Mouse (Mus musculus): ENCODE results near the gene Tat. TPM values are rescaled to one million over a fixed set of nuclear protein-coding genes. Genes with fewer than 3 reads are reported as not detected.

Gene Tat
- polyA plus RNA-seq, 1 experiment from 2014 or later: not detected

DNA sequence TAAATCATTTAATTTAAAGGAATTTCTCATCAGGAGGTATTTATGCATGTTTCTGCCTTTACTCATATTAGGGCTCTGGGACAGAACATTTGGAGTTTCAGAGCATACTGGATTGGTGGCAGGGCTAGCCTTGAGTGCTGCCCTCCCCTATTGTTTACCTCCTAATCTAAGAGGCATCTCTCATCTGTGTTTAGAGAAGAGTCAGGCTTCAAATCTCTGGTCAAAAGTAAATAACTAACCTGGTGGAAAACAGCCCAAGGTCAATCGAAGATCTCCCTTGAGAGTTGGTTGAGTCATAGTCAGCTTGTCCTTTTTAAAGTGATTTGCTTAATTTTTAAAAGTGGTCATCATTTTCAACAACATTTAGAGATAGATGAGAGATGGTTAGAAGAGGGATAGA is 2.7 kb downstream of the Tat start:
- no peak for ATAC-seq
- Histone ChIP-seq H3K4me2 (ENCODE audit: low read length) (no peak overlapping the region), H3K4me3 (ENCODE audit: low read depth, low read length) (no peak overlapping the region), H3K36me3 (ENCODE audit: control insufficient read depth, insufficient read depth, low read length) (no peaks in the 10 kb centered on the region), H3K27ac (ENCODE audit: low read length) (no peak overlapping the region), H3K27me3 (ENCODE audit: control insufficient read depth, insufficient read depth, low read depth, low read length) (no peaks in the 10 kb centered on the region), H3K9me3 (replicated peaks; ENCODE audit: control insufficient read depth, low read length, poor library complexity, severe bottlenecking) (no peaks in the 10 kb centered on the region), H3K4me1 (ENCODE audit: control insufficient read depth, insufficient read depth, low read length) (no peaks in the 10 kb centered on the region), H3K9ac (ENCODE audit: low read depth, low read length) (no peak overlapping the region)
- WGBS: 80% methylated on average over 1 of the region's 1 CpGs

- no peaks in the 10 kb centered on the region for H3K36me3 ChIP-seq (ENCODE audit: control insufficient read depth, insufficient read depth, low read length)
- no peaks in the 10 kb centered on the region for H3K9me3 ChIP-seq (replicated peaks; ENCODE audit: control insufficient read depth, low read length, poor library complexity, severe bottlenecking)
- no peak overlapping the region for H3K27ac ChIP-seq (ENCODE audit: low read length)
- no peaks in the 10 kb centered on the region for H3K27me3 ChIP-seq (ENCODE audit: control insufficient read depth, insufficient read depth, low read depth, low read length)
- no peak overlapping the region for H3K9ac ChIP-seq (ENCODE audit: low read depth, low read length)
- no peak overlapping the region for H3K4me3 ChIP-seq (ENCODE audit: low read depth, low read length)
- H3K4me2 ChIP-seq (ENCODE audit: low read length): no peak overlapping the region
- no peak for ATAC-seq
- no peaks in the 10 kb centered on the region for H3K4me1 ChIP-seq (ENCODE audit: control insufficient read depth, insufficient read depth, low read length)
- 91% methylated on average over 9 of the region's 9 CpGs for WGBS
These were observed 7.1 kb downstream of the Tat start for GRCm38 (mm10) chr8:109997381-109997780.

DNA sequence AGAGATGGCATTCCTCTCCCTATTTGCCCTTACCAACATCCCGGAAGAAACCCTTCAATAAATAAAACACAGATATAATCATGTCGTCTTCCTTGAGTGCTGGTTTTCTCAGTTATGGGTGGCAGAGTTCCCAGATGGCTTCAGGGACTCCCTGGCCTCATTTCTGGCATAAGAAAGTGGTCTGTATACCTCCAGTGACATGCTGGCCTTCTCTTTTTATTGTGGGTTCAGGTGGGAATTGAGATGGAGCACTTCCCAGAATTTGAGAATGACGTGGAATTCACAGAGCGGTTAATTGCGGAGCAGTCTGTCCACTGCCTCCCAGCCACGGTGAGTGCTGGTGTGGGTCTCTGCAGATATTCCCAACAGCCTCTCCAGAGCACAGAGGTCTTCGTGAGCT is 7.8 kb downstream of the Tat start:
- WGBS: 79% methylated on average over 7 of the region's 7 CpGs
- Histone ChIP-seq H3K4me2 (ENCODE audit: low read length) (no peak overlapping the region), H3K4me1 (ENCODE audit: control insufficient read depth, insufficient read depth, low read length) (no peaks in the 10 kb centered on the region), H3K27ac (ENCODE audit: low read length) (no peak overlapping the region), H3K4me3 (ENCODE audit: low read depth, low read length) (no peak overlapping the region), H3K27me3 (ENCODE audit: control insufficient read depth, insufficient read depth, low read depth, low read length) (no peaks in the 10 kb centered on the region), H3K36me3 (ENCODE audit: control insufficient read depth, insufficient read depth, low read length) (no peaks in the 10 kb centered on the region), H3K9ac (ENCODE audit: low read depth, low read length) (no peak overlapping the region), H3K9me3 (replicated peaks; ENCODE audit: control insufficient read depth, low read length, poor library complexity, severe bottlenecking) (no peaks in the 10 kb centered on the region)
- no peak for ATAC-seq

DNA sequence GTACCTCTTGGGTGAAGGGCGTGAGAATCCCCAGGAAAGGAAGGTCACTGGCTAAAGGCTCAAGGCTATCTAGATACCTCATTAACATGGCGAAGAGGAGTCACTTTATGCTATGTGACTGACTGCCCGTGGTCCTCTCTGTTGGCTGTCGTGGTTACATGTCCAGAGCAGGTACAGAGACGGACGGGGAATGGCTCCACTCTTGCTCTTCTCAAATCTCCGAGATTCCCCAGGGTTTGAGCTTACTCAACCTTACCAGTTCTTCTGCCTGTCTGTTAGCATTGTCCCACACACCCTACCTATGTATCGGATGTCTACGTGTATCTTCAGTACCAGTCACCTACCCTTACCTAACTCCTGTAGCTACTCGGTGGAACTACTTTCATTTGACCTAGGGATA is 9.7 kb downstream of the Tat start:
- Histone ChIP-seq H3K36me3 (ENCODE audit: control insufficient read depth, insufficient read depth, low read length) (no peaks in the 10 kb centered on the region), H3K27me3 (ENCODE audit: control insufficient read depth, insufficient read depth, low read depth, low read length) (no peaks in the 10 kb centered on the region), H3K27ac (ENCODE audit: low read length) (no peak overlapping the region), H3K9me3 (replicated peaks; ENCODE audit: control insufficient read depth, low read length, poor library complexity, severe bottlenecking) (no peaks in the 10 kb centered on the region), H3K9ac (ENCODE audit: low read depth, low read length) (no peak overlapping the region), H3K4me1 (ENCODE audit: control insufficient read depth, insufficient read depth, low read length) (no peaks in the 10 kb centered on the region), H3K4me3 (ENCODE audit: low read depth, low read length) (no peak overlapping the region), H3K4me2 (ENCODE audit: low read length) (no peak overlapping the region)
- no peak for ATAC-seq
- 87% methylated on average over 10 of the region's 10 CpGs for WGBS

DNA sequence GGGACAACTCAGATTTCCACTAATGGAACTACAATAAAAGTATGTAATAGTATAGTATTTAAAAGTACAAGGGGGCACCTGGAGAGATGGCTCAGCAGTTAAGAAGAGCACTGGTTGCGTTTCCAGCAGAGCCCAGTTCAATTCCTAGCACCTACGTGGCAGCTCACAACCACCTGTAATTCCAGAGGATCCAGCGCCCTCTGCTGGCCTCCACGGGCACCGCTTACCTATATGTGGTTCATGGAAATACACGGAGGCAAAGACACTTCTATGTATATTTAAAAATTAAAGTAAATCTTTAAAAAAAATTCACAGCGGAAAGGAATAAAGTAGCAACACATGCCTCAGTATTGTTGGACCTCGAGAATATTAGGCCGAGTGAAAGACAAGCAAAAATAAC is 12.7 kb downstream of the Tat start:
- Histone ChIP-seq H3K9me3 (replicated peaks; ENCODE audit: control insufficient read depth, low read length, poor library complexity, severe bottlenecking) (no peaks in the 10 kb centered on the region), H3K4me3 (ENCODE audit: low read depth, low read length) (no peak overlapping the region), H3K27ac (ENCODE audit: low read length) (no peak overlapping the region), H3K4me2 (ENCODE audit: low read length) (no peak overlapping the region), H3K36me3 (ENCODE audit: control insufficient read depth, insufficient read depth, low read length) (no peaks in the 10 kb centered on the region), H3K9ac (ENCODE audit: low read depth, low read length) (no peak overlapping the region), H3K27me3 (ENCODE audit: control insufficient read depth, insufficient read depth, low read depth, low read length) (no peaks in the 10 kb centered on the region), H3K4me1 (ENCODE audit: control insufficient read depth, insufficient read depth, low read length) (peaks cover 7% of the 10 kb centered on the region)
- 34% methylated on average over 9 of the region's 9 CpGs for WGBS
- ATAC-seq: no peak

GRCm38 (mm10) chr8:110004300-110004699 is 14.1 kb downstream of the Tat start:
- no peaks in the 10 kb centered on the region for H3K27me3 ChIP-seq (ENCODE audit: control insufficient read depth, insufficient read depth, low read depth, low read length)
- ATAC-seq: no peak
- no peak overlapping the region for H3K9ac ChIP-seq (ENCODE audit: low read depth, low read length)
- WGBS: 77% methylated on average over 5 of the region's 5 CpGs
- no peak overlapping the region for H3K27ac ChIP-seq (ENCODE audit: low read length)
- no peaks in the 10 kb centered on the region for H3K36me3 ChIP-seq (ENCODE audit: control insufficient read depth, insufficient read depth, low read length)
- peaks cover 7% of the 10 kb centered on the region for H3K4me1 ChIP-seq (ENCODE audit: control insufficient read depth, insufficient read depth, low read length)
- H3K4me2 ChIP-seq (ENCODE audit: low read length): no peak overlapping the region
- H3K9me3 ChIP-seq (replicated peaks; ENCODE audit: control insufficient read depth, low read length, poor library complexity, severe bottlenecking): no peaks in the 10 kb centered on the region
- H3K4me3 ChIP-seq (ENCODE audit: low read depth, low read length): no peak overlapping the region

DNA sequence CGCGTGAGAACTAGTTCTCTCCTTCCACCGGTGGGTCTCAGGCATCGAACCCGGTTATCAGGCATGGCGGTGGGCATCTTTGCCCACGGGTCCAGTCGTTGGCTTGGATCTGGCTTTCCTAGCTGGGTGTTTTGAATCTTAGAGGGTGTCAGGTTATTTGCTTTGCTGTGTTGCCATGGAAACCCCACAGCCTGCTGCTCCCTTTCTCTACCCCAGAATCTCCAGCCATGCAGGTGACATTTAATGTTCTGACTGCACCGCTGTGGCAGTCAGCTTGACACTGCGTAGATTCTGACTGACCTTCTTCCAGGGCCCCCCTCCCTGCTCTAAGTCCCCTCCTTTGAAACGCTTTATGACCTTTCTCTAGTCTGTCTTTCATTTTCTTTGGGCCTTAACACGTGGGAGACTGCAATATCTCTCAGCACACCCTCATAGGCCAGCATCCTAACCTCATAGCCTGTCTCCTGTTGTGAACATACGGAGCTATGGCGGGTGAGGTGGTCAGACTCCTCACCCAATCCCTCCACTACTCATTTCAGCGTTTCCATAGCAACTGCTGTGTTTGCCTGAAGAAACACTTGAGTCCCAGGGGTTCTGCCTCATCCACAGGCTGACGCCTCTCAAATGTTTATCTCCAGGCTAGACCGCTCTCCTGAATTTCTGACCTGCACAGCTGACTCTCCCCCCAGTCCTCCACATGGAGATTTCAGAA is 16.2 kb downstream of the Tat start:
- H3K9me3 ChIP-seq (replicated peaks; ENCODE audit: control insufficient read depth, low read length, poor library complexity, severe bottlenecking): no peaks in the 10 kb centered on the region
- peaks cover 7% of the 10 kb centered on the region for H3K4me1 ChIP-seq (ENCODE audit: control insufficient read depth, insufficient read depth, low read length)
- H3K4me3 ChIP-seq (ENCODE audit: low read depth, low read length): no peak overlapping the region
- ATAC-seq: peak; percentile 90
- peak overlapping the region; percentile 23; the same call in 1 of the 2 replicates for H3K4me2 ChIP-seq (ENCODE audit: low read length)
- H3K27me3 ChIP-seq (ENCODE audit: control insufficient read depth, insufficient read depth, low read depth, low read length): no peaks in the 10 kb centered on the region
- peak overlapping the region; percentile 88 for H3K27ac ChIP-seq (ENCODE audit: low read length)
- H3K9ac ChIP-seq (ENCODE audit: low read depth, low read length): no peak overlapping the region
- H3K36me3 ChIP-seq (ENCODE audit: control insufficient read depth, insufficient read depth, low read length): no peaks in the 10 kb centered on the region
- 42% methylated on average over 17 of the region's 17 CpGs for WGBS

DNA sequence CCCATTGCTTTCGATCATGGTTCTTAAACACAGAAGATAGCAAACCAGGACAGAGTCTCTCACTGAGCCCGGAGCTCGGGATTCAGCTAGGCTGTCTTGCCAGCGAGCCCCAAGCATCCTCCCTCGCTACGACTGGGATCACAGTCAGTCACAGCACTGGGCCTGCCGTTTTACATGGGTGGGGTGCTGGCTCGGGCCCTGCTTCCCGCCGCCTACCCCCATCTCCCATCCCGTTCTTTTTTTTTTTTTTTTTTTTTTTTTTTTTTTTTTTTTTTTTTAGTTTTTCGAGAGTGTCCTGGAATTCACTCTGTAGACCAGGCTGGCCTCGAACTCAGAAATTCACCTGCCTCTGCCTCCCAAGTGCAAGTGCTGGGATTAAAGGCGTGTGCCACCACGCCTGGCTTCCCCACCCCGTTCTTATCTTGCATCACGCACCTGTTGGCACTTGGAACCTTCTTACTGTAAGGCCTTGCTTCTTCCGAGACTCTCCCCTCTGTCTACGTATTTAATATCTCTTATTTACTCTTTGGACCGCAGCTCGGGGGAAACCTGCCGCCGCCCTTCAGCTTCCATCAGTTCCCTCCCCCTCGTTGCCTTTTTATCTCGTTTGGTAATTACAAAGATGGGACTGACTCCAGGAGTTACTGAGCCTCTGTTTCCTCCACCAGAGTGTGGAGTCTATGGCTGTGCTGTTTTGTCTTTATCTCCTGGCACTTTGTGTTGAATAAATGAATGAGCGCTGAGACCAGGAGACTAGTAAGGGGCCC is 18.2 kb downstream of the Tat start:
- 88% methylated on average over 26 of the region's 26 CpGs for WGBS
- H3K9ac ChIP-seq (ENCODE audit: low read depth, low read length): no peak overlapping the region
- no peak for ATAC-seq
- no peak overlapping the region for H3K4me2 ChIP-seq (ENCODE audit: low read length)
- H3K4me3 ChIP-seq (ENCODE audit: low read depth, low read length): no peak overlapping the region
- H3K27ac ChIP-seq (ENCODE audit: low read length): no peak overlapping the region
- peaks cover 7% of the 10 kb centered on the region for H3K4me1 ChIP-seq (ENCODE audit: control insufficient read depth, insufficient read depth, low read length)
- no peaks in the 10 kb centered on the region for H3K27me3 ChIP-seq (ENCODE audit: control insufficient read depth, insufficient read depth, low read depth, low read length)
- H3K9me3 ChIP-seq (replicated peaks; ENCODE audit: control insufficient read depth, low read length, poor library complexity, severe bottlenecking): no peaks in the 10 kb centered on the region
- H3K36me3 ChIP-seq (ENCODE audit: control insufficient read depth, insufficient read depth, low read length): no peaks in the 10 kb centered on the region

GRCm38 (mm10) chr8:110008995-110009446 is 18.8 kb downstream of the Tat start:
- no peak overlapping the region for H3K4me3 ChIP-seq (ENCODE audit: low read depth, low read length)
- no peak overlapping the region for H3K9ac ChIP-seq (ENCODE audit: low read depth, low read length)
- H3K27me3 ChIP-seq (ENCODE audit: control insufficient read depth, insufficient read depth, low read depth, low read length): no peaks in the 10 kb centered on the region
- ATAC-seq: no peak
- H3K4me1 ChIP-seq (ENCODE audit: control insufficient read depth, insufficient read depth, low read length): peaks cover 7% of the 10 kb centered on the region
- H3K9me3 ChIP-seq (replicated peaks; ENCODE audit: control insufficient read depth, low read length, poor library complexity, severe bottlenecking): no peaks in the 10 kb centered on the region
- no peaks in the 10 kb centered on the region for H3K36me3 ChIP-seq (ENCODE audit: control insufficient read depth, insufficient read depth, low read length)
- WGBS: 73% methylated on average over 8 of the region's 8 CpGs
- no peak overlapping the region for H3K4me2 ChIP-seq (ENCODE audit: low read length)
- no peak overlapping the region for H3K27ac ChIP-seq (ENCODE audit: low read length)
